Mouse (Mus musculus): ENCODE results near the gene Gm38431. TPM values are rescaled to one million over a fixed set of nuclear protein-coding genes. Genes with fewer than 3 reads are reported as not detected.

The Gm38431 gene
- total and polyA plus RNA-seq, 3 experiments: 0.31 to 2.3 (median 0.34) TPM

DNA sequence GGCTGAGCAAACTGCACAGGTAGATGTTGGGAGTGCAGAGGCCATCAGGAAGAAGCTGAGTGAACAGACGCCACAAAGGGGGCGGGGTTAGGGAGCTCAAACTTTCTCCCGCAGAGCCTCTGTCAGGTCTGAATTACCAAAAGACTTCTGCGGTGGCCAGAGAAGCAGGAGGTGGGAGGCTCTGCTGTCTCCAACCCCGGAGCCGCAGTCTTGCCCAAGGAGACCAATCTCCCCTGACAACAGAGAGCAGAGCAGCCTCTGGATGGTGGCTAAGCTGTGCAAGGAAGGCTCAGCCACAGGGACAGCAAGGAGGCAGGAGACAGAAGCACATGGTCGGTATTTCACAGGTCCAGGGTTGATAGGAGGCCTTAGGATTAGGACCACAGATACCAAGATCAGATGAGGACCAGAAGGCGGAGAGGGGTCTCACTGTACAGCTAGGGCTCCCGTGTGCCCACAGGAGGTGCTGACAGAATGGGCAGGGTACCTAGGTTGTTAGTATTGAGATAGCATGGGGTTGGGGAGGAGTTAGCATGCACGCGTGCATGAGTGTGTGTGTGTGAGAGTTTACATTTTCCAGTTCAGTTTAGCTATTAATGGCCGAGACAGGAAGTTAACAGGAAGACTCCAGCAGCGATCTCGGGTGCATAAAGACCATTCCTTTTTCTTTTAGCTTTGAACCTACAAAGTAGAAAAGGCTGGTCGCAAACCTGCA is 8.8 kb upstream of the Gm38431 start:
- Histone ChIP-seq H3K27me3 (ENCODE audit: control insufficient read depth, insufficient read depth, low read length) (no peaks in the 10 kb centered on the region), H3K9ac (ENCODE audit: low read depth, low read length) (no peak overlapping the region), H3K4me1 (ENCODE audit: control insufficient read depth, insufficient read depth, low read length) (peaks cover 2% of the 10 kb centered on the region; the same call in 1 of the 2 replicates), H3K79me2 (replicated peaks; ENCODE audit: control insufficient read depth, insufficient read depth, low read length) (no peaks in the 10 kb centered on the region), H3K27ac (no peak overlapping the region), H3K4me3 (no peak overlapping the region), H3K36me3 (ENCODE audit: control insufficient read depth, insufficient read depth, low read length) (no peaks in the 10 kb centered on the region)
- intact Hi-C loops (cut with DNase I): no loop called here
- no peak for DNase-seq
- TF ChIP-seq EP300 (IDR thresholded peaks at IDR 0.05; ENCODE audit: insufficient read depth, low read depth, low read length) (no peak), POLR2A (IDR thresholded peaks at IDR 0.05; ENCODE audit: insufficient read depth, low read depth, low read length) (no peak), CTCF (IDR thresholded peaks at IDR 0.05) (no peak)
- 34% methylated on average over 15 of the region's 15 CpGs for whole genome bisulfite sequencing

DNA sequence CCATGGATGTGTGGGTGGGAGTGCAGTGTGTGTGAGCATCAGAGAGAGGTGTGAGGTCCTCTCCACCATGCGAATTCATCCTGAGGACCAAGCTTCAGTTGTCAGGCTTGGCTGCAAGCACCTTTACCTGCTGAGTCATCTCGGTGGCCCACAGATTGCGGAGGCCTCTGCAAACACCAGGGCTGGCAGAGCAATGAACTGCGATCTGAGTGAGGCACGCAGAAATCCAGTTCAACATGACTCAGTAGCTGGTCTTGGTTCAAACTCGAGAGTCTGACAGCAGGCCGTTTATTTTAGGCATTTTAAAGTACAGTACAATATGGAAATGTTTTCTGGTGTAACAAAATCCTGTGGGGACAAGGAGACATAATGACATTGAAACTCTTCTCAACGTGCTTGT is 6.0 kb upstream of the Gm38431 start:
- H3K79me2 ChIP-seq (replicated peaks; ENCODE audit: control insufficient read depth, insufficient read depth, low read length): no peaks in the 10 kb centered on the region
- H3K4me1 ChIP-seq (ENCODE audit: control insufficient read depth, insufficient read depth, low read length): peaks cover 2% of the 10 kb centered on the region; the same call in 1 of the 2 replicates
- no peak overlapping the region for H3K27ac ChIP-seq
- no peak for DNase-seq
- H3K27me3 ChIP-seq (ENCODE audit: control insufficient read depth, insufficient read depth, low read length): no peaks in the 10 kb centered on the region
- no peak overlapping the region for H3K4me3 ChIP-seq
- no peaks in the 10 kb centered on the region for H3K36me3 ChIP-seq (ENCODE audit: control insufficient read depth, insufficient read depth, low read length)
- no peak overlapping the region for H3K9ac ChIP-seq (ENCODE audit: low read depth, low read length)
- TF ChIP-seq POLR2A (IDR thresholded peaks at IDR 0.05; ENCODE audit: insufficient read depth, low read depth, low read length) (no peak), EP300 (IDR thresholded peaks at IDR 0.05; ENCODE audit: insufficient read depth, low read depth, low read length) (no peak), CTCF (IDR thresholded peaks at IDR 0.05) (no peak)
- WGBS: 56% methylated on average over 8 of the region's 8 CpGs
- intact Hi-C loops (cut with DNase I): no loop called here

DNA sequence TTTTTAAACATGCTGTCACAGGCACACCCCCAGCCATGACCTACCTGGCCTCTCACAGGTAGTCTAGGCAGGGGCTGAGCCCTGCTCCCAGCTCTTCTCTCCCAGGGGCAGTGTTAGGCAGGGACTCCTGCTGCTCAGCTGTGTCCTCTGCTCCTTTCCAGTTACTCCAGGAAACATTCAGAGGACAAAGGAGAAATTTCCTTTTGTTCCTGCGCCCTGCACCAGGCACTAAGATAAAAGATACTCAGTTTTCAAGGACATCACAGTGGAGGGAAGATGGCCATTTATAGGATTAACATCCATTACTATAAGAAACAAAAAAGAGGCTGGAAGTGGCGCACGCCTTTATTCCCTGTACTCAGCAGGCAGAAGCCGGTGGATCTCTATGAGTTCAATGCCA is 4.2 kb upstream of the Gm38431 start:
- WGBS: 90% methylated on average over 4 of the region's 4 CpGs
- Histone ChIP-seq H3K27me3 (ENCODE audit: control insufficient read depth, insufficient read depth, low read length) (no peaks in the 10 kb centered on the region), H3K79me2 (replicated peaks; ENCODE audit: control insufficient read depth, insufficient read depth, low read length) (no peaks in the 10 kb centered on the region), H3K36me3 (ENCODE audit: control insufficient read depth, insufficient read depth, low read length) (no peaks in the 10 kb centered on the region), H3K27ac (no peak overlapping the region), H3K4me3 (no peak overlapping the region), H3K4me1 (ENCODE audit: control insufficient read depth, insufficient read depth, low read length) (peaks cover 4% of the 10 kb centered on the region), H3K9ac (ENCODE audit: low read depth, low read length) (no peak overlapping the region)
- intact Hi-C loops (cut with DNase I): no loop called here
- no peak for DNase-seq
- TF ChIP-seq POLR2A (IDR thresholded peaks at IDR 0.05; ENCODE audit: insufficient read depth, low read depth, low read length) (no peak), EP300 (IDR thresholded peaks at IDR 0.05; ENCODE audit: insufficient read depth, low read depth, low read length) (no peak), CTCF (IDR thresholded peaks at IDR 0.05) (no peak)

DNA sequence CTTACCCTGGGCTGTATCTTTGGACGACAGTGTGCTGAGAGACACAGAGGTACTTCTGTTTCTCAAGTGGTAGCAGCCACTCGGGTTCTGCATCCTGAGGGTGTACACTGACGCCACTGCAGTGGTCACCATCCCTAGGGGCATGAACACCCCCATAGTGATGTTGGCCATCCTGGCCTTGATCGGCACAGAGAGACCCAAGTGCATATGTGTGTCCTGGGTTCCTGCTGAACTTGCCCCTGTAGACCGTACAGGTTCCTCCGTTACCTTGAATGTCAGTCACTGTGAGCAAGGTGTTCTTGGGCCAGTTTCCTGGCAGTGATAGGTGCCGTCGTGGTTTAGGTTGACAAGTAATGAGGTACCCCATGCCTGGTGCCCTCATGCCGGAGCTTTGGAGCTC is 1.6 kb upstream of the Gm38431 start:
- Histone ChIP-seq H3K4me1 (ENCODE audit: control insufficient read depth, insufficient read depth, low read length) (peaks cover 9% of the 10 kb centered on the region), H3K4me3 (no peak overlapping the region), H3K27me3 (ENCODE audit: control insufficient read depth, insufficient read depth, low read length) (no peaks in the 10 kb centered on the region), H3K27ac (no peak overlapping the region), H3K79me2 (replicated peaks; ENCODE audit: control insufficient read depth, insufficient read depth, low read length) (peaks cover 3% of the 10 kb centered on the region; the same call in 1 of the 2 replicates), H3K9ac (ENCODE audit: low read depth, low read length) (no peak overlapping the region), H3K36me3 (ENCODE audit: control insufficient read depth, insufficient read depth, low read length) (no peaks in the 10 kb centered on the region)
- DNase-seq: no peak
- 93% methylated on average over 9 of the region's 9 CpGs for WGBS
- TF ChIP-seq EP300 (IDR thresholded peaks at IDR 0.05; ENCODE audit: insufficient read depth, low read depth, low read length) (no peak), CTCF (IDR thresholded peaks at IDR 0.05) (no peak), POLR2A (IDR thresholded peaks at IDR 0.05; ENCODE audit: insufficient read depth, low read depth, low read length) (no peak)
- intact Hi-C loops (cut with DNase I): loop anchor here (2.0 to 5.0 kb wide), 2 partner anchors 39 to 61 kb away; partner anchors contain the start of gene Icam5

DNA sequence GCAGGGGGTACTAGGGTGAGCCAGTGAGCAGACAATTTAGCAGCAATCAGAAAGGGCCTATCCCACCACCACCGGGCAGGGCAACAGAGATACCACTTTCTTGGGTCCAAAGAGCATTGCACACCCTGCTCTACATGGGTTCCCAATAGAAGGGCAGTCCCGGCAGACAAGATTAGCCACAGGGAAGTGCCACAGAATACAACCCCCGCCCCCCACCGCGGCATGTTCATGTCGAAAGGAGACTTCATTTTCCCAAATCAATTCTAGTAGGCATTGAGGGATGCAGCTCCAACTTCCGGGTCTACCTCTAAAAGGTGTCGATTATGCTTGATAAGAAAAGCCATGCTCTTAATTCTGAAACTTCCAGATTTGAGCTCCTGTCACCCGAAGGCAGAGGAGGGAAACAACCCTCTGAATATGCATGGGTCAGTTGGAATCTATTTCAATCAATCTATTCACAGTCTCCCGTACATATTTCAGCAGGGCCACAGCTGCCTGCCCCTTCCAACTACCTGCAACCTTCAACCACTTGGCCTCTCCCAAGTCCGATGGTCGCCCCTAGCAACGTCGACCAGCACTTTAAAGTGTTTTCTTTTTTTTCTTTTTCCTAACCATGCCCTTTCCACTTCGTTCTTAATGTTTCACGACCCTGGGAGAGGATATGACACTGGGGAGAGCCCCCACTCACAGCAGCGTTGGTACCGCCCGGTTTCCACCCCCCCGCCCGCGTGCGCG is 658 bp downstream of the Gm38431 start:
- Histone ChIP-seq H3K27me3 (ENCODE audit: control insufficient read depth, insufficient read depth, low read length) (no peaks in the 10 kb centered on the region), H3K27ac (peak overlapping the region; percentile 94), H3K9ac (ENCODE audit: low read depth, low read length) (peak overlapping the region; percentile 81), H3K4me3 (peak overlapping the region; percentile 62), H3K79me2 (replicated peaks; ENCODE audit: control insufficient read depth, insufficient read depth, low read length) (peaks cover 5% of the 10 kb centered on the region; the same call in 1 of the 2 replicates), H3K4me1 (ENCODE audit: control insufficient read depth, insufficient read depth, low read length) (peaks cover 7% of the 10 kb centered on the region), H3K36me3 (ENCODE audit: control insufficient read depth, insufficient read depth, low read length) (no peaks in the 10 kb centered on the region)
- TF ChIP-seq POLR2A (IDR thresholded peaks at IDR 0.05; ENCODE audit: insufficient read depth, low read depth, low read length) (no peak), CTCF (IDR thresholded peaks at IDR 0.05) (no peak), EP300 (IDR thresholded peaks at IDR 0.05; ENCODE audit: insufficient read depth, low read depth, low read length) (no peak)
- no peak for DNase-seq
- intact Hi-C loops (cut with DNase I): loop anchor here (5.0 kb wide), 1 partner anchor 59 kb away; the partner anchor contains the start of gene Icam5
- 2% methylated on average over 24 of the region's 24 CpGs for WGBS
